Mouse (Mus musculus) C2C12 (cell line): ENCODE data around the gene Rere.

Source experiments
- CEBPB ChIP-seq: IDR thresholded peaks from one replicate; pipeline ENCODE4 v1.6.1; 2011; ENCODE audit warnings: low read depth, mild to moderate bottlenecking, control low read depth, moderate library complexity
- CTCF ChIP-seq: IDR thresholded peaks from one replicate; pipeline ENCODE4 v1.5.1; 2011; ENCODE audit not compliant: control insufficient read depth, insufficient read depth, insufficient read length
- USF1 ChIP-seq: IDR thresholded peaks from one replicate; pipeline ENCODE4 v1.6.1; 2011; ENCODE audit warnings: low read depth, mild to moderate bottlenecking, control low read depth, moderate library complexity

DNA sequence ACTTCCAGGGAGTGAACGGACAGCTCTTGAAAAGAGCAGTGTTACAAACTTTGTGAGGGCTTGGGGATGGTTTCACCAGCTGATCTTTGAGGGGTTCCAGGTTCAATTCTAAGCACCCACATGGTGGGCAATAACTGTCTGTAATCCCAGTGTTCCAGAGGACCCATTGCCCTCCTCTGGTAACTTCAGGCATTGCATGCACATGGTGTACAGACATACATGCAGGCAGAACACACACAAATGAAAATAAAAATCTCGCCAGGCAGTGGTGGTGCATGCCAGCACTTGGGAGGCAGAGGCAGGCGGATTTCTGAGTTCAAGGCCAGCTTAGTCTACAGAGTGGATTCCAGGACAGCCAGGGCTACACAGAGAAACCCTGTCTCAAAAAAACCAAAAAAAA lies 10.5 kb downstream of the Rere start:
- no peak for TF ChIP-seq CTCF
- no peak for TF ChIP-seq USF1
- TF ChIP-seq CEBPB, result no peak
